Mouse (Mus musculus) adrenal gland, postnatal 14 days (tissue): ENCODE results near the gene Unkl. TPM values are rescaled to one million over a fixed set of nuclear protein-coding genes. Genes with fewer than 3 reads are reported as not detected.
A peak's percentile ranks its signal among the peaks of the same experiment; 100 is the strongest.

ENCODE experiments used
- DNase-seq: peaks from one replicate; pipeline ENCODE4 v3.0.0; 2021; ENCODE audit warnings: mixed read lengths
- microRNA-seq, 2 experiments: library from miRNA; unstranded; fragments of <30 nt; microRNA quantifications; one replicate each; pipeline ENCODE4 v1.2.0; 2021
- total RNA-seq: library from RNA; stranded (reverse); gene quantifications from 2 replicates; pipeline ENCODE4 v1.2.3, GENCODE M21; 2021

Gene Unkl
- total RNA-seq, 1 experiment from 2014 or later = 17.8 TPM

GRCm38 (mm10) chr17:25255110-25255509 lies 66.9 kb downstream of the Unkl start:
- no peak for DNase-seq

GRCm38 (mm10) chr17:25256140-25256754 lies 68.0 kb downstream of the Unkl start, which contains the start of gene Baiap3:
TSS of gene Baiap3 (minus strand) at chr17:25256364.
- no peak for DNase-seq

GRCm38 (mm10) chr17:25257804-25258261 lies 69.6 kb downstream of the Unkl start:
- DNase-seq = peak; percentile 20

GRCm38 (mm10) chr17:25264453-25264852 lies 76.3 kb downstream of the Unkl start:
- peak; percentile 85 for DNase-seq

GRCm38 (mm10) chr17:25270795-25271335 lies 82.7 kb downstream of the Unkl start:
- no peak for DNase-seq

- peak; percentile 49 for DNase-seq
Measured at GRCm38 (mm10) chr17:25272326-25272725, 84.1 kb downstream of the Unkl start.

GRCm38 (mm10) chr17:25272951-25273705 lies 84.9 kb downstream of the Unkl start:
- DNase-seq = peak; percentile 91

GRCm38 (mm10) chr17:25273706-25274501 lies 85.7 kb downstream of the Unkl start:
- DNase-seq = peak; percentile 95

GRCm38 (mm10) chr17:25274571-25275346 lies 86.6 kb downstream of the Unkl start, which contains the start of gene Ube2i:
TSS of gene Ube2i (minus strand) at chr17:25274622.
- no peak for DNase-seq

- no peak for DNase-seq
Measured at GRCm38 (mm10) chr17:25275833-25276232, 87.6 kb downstream of the Unkl start.

- DNase-seq = peak; percentile 77
Measured at GRCm38 (mm10) chr17:25282133-25282532, 93.9 kb downstream of the Unkl start.

Small RNA genes within 50 kb of the gene (microRNA-seq; reads per million reads assigned to microRNA genes)
- gene Mir3547 = 7.6 to 9.0 reads per million in 2 experiments

Other genes starting within 250 kb of the Unkl start
- gene Jpt2, start 227.7 kb upstream of the Unkl start, total RNA-seq = 33.9 and 45.2 TPM in 2 replicates
- 23.3 and 26.7 TPM in 2 replicates for gene Cramp1l, start 172.6 kb upstream of the Unkl start, total RNA-seq
- 30.0 and 43.7 TPM in 2 replicates for gene Ift140, start 172.3 kb upstream of the Unkl start, total RNA-seq
- 30.1 and 30.2 TPM in 2 replicates for gene Tmem204, start 104.8 kb upstream of the Unkl start, total RNA-seq
- gene Telo2, start 72.4 kb upstream of the Unkl start, total RNA-seq = 19.9 and 27.3 TPM in 2 replicates
- not detected in 2 replicates for gene Ptx4, start 67.6 kb upstream of the Unkl start, total RNA-seq
- gene Clcn7, start 55.0 kb upstream of the Unkl start, total RNA-seq = 33.3 and 35.2 TPM in 2 replicates
- 0.15 TPM in 1 of 2 replicates, not detected in the other for gene Ccdc154, start 25.9 kb upstream of the Unkl start, total RNA-seq
- gene Gm38655, start 12.9 kb upstream of the Unkl start, total RNA-seq = 0.37 TPM in 1 of 2 replicates, not detected in the other
- gene BC003965, start 3.8 kb upstream of the Unkl start, total RNA-seq = 20.2 and 21.2 TPM in 2 replicates
- gene Gnptg, start 51.7 kb downstream of the Unkl start, total RNA-seq = 34.3 and 35.7 TPM in 2 replicates
- 20.4 and 22.9 TPM in 2 replicates for gene Tsr3, start 51.8 kb downstream of the Unkl start, total RNA-seq
- gene Baiap3, start 68.0 kb downstream of the Unkl start, total RNA-seq = 12.1 and 12.6 TPM in 2 replicates
- 232 and 245 TPM in 2 replicates for gene Ube2i, start 86.2 kb downstream of the Unkl start, total RNA-seq
- gene Prss34, start 110.0 kb downstream of the Unkl start, total RNA-seq = 1.2 and 1.3 TPM in 2 replicates
- gene Prss28, start 120.2 kb downstream of the Unkl start, total RNA-seq = not detected in 2 replicates
- not detected in 2 replicates for gene Prss29, start 130.3 kb downstream of the Unkl start, total RNA-seq
- 2.1 and 2.9 TPM in 2 replicates for gene Tpsab1, start 157.2 kb downstream of the Unkl start, total RNA-seq
- gene Tpsb2, start 177.9 kb downstream of the Unkl start, total RNA-seq = 5.3 and 6.6 TPM in 2 replicates
- not detected in 2 replicates for gene Tpsg1, start 180.9 kb downstream of the Unkl start, total RNA-seq
- 38.4 and 45.4 TPM in 2 replicates for gene Cacna1h, start 245.4 kb downstream of the Unkl start, total RNA-seq